Mouse (Mus musculus): ENCODE results near the gene Olfr1489.

DNA sequence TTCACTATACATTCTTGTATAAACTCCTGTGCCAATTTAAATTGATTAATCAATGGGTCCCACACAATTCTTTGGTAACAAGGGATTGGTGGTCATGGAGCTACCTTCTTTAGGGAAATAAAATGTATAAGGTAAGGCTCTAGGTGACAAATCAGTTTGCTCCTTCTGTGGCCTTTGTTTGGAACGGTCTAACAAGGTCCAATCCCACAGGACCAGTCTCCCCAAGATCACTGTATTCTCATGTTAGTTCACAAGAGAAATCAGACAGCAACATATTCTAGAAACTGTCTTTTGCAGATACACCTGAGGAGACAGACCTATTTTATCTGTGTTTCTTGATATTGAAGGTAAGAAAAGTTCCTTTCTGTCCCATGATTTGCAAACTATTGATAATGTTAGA lies 19.4 kb downstream of the Olfr1489 start, which contains the start of gene Olfr1490:
- TF ChIP-seq POLR2A (IDR thresholded peaks at IDR 0.05; ENCODE audit: borderline replicate concordance, low read depth, low read length) (no peak), CTCF (IDR thresholded peaks at IDR 0.05; ENCODE audit: low read depth, low read length) (no peak)

Measured in bone marrow macrophage, adult 2 months (primary cell).